8 mouse cellular contexts compared by ENCODE assay signal in genomic region chr12:52413046-52413473, GRCm38 (mm10).
DNase-seq lines count a peak whose midpoint lies in the region; ATAC-seq and TF ChIP-seq lines count a peak whose summit lies in the region.
"Had no signal": no experiment of that assay in that cellular context is flagged by ENCODE, and none has a peak within 500 bp of the region (broad histone marks: within the 10 kb centered on the region; RNA-seq: fewer than 3 reads in every experiment).

No protein-coding gene starts in this region.

- H3K36me3 ChIP-seq in hindbrain, embryonic 14.5 days (replicated peaks; ENCODE audit: control insufficient read depth, insufficient read depth) = no peaks in the 10 kb centered on the region
- H3K36me3 ChIP-seq in midbrain, embryonic 15.5 days (replicated peaks) = no peaks in the 10 kb centered on the region

- no peaks in the 10 kb centered on the region for H3K9me3 ChIP-seq in hindbrain, embryonic 14.5 days (ENCODE audit: control insufficient read depth, low read length)
- H3K9me3 ChIP-seq in midbrain, embryonic 15.5 days = no peaks in the 10 kb centered on the region

- H3K27ac ChIP-seq in hindbrain, embryonic 14.5 days = no peak overlapping the region
- no peak overlapping the region for H3K27ac ChIP-seq in midbrain, embryonic 15.5 days

- 13% methylated on average over 8 of the region's 8 CpGs for WGBS in hindbrain, embryonic 14.5 days
- WGBS in midbrain, embryonic 15.5 days = 13% methylated on average over 8 of the region's 8 CpGs

- intact Hi-C loops in heart, postnatal 36 days (cut with DNase I) = no loop called here

- H3K4me2 ChIP-seq in hindbrain, embryonic 14.5 days (replicated peaks) = 0 out of 2 replicates have a peak overlapping the region, but pooled peaks have one; percentile 11
- no peak overlapping the region for H3K4me2 ChIP-seq in midbrain, embryonic 15.5 days

- no peaks in the 10 kb centered on the region for H3K27me3 ChIP-seq in hindbrain, embryonic 14.5 days (ENCODE audit: control insufficient read depth, insufficient read depth, low read length)
- no peaks in the 10 kb centered on the region for H3K27me3 ChIP-seq in midbrain, embryonic 15.5 days (replicated peaks)

- no peak for TF ChIP-seq POLR2A in brain, embryonic 14.5 days (IDR thresholded peaks at IDR 0.05; ENCODE audit: borderline replicate concordance, extremely low read depth, insufficient read depth, insufficient read length, poor library complexity, severe bottlenecking)

- ATAC-seq in hindbrain, embryonic 14.5 days (ENCODE audit: low FRiP score) = peak; percentile 64; the same call in 1 of the 2 replicates
- ATAC-seq in midbrain, embryonic 15.5 days (replicated peaks) = 0 out of 2 replicates have a peak, but pooled peaks have one; percentile 45

- H3K9ac ChIP-seq in hindbrain, embryonic 14.5 days = no peak overlapping the region
- H3K9ac ChIP-seq in midbrain, embryonic 15.5 days = no peak overlapping the region

- TF ChIP-seq CTCF in brain, embryonic 14.5 days (IDR thresholded peaks at IDR 0.05; ENCODE audit: borderline replicate concordance, extremely low read depth, insufficient read depth, insufficient read length) = no peak

- 0 out of 2 replicates have a peak, but pooled peaks cover 5% of the 10 kb centered on the region for H3K4me1 ChIP-seq in hindbrain, embryonic 14.5 days (replicated peaks; ENCODE audit: control insufficient read depth, insufficient read depth, low read length)
- peaks cover 7% of the 10 kb centered on the region; the same call in 1 of the 2 replicates for H3K4me1 ChIP-seq in midbrain, embryonic 15.5 days

- no peak overlapping the region for H3K4me3 ChIP-seq in hindbrain, embryonic 14.5 days (replicated peaks; ENCODE audit: low read length)
- no peak overlapping the region for H3K4me3 ChIP-seq in midbrain, embryonic 15.5 days

- DNase-seq in brain, embryonic 14.5 days (ENCODE audit: low read depth) = peak; percentile 86
- peak; percentile 68 for DNase-seq in embryo, embryonic 9.5 days (ENCODE audit: extremely low spot score)
- DNase-seq in hindbrain, embryonic 14.5 days (ENCODE audit: low spot score) = peak; percentile 38
- no peak for DNase-seq in right cerebral cortex, adult 2 months (ENCODE audit: low spot score in 2 of 2)
- no peak for DNase-seq in heart, postnatal 36 days
- DNase-seq in adrenal gland, adult (ENCODE audit: inconsistent age in 2 of 2, low spot score in 1 of 2) = no peak
- DNase-seq: cerebellum, postnatal 36 days had no signal

Comparison
In these comparisons a context has a peak if more than half of its experiments do, and no peak if none do; other contexts are left out.
1. DNase-seq: peak in brain, embryonic 14.5 days (single experiment), embryo, embryonic 9.5 days (single experiment) and hindbrain, embryonic 14.5 days (single experiment); none in right cerebral cortex, adult 2 months (0 of 2), heart, postnatal 36 days (0 of 2) and adrenal gland, adult (0 of 2).